8 mouse cellular contexts compared by ENCODE assay signal in genomic region chr11:72689551-72690510, GRCm38 (mm10). TPM values are rescaled to one million over a fixed set of nuclear protein-coding genes. Genes with fewer than 3 reads are reported as not detected.
DNase-seq lines count a peak whose midpoint lies in the region; ATAC-seq and TF ChIP-seq lines count a peak whose summit lies in the region.

Gene Ankfy1, plus strand, starts transcription at chr11:72690006.

- WGBS in heart, embryonic 11.5 days (ENCODE audit: insufficient replicate concordance): under 1% methylated on average over 56 of the region's 56 CpGs
- WGBS in kidney, embryonic 16.5 days: under 1% methylated on average over 56 of the region's 56 CpGs
- under 1% methylated on average over 56 of the region's 56 CpGs for WGBS in liver, adult 2 months

- H3K4me3 ChIP-seq in C2C12 (ENCODE audit: insufficient read depth, poor library complexity, severe bottlenecking): peak within 1 kb of the TSS; percentile 90
- H3K4me3 ChIP-seq in erythroblast, embryonic 14.5 days (replicated peaks): peak within 1 kb of the TSS; percentile 91
- peak within 1 kb of the TSS; percentile 77 for H3K4me3 ChIP-seq in heart, embryonic 11.5 days (ENCODE audit: low read depth, low read length)
- peak within 1 kb of the TSS; percentile 89 for H3K4me3 ChIP-seq in kidney, embryonic 16.5 days (ENCODE audit: low read length)
- H3K4me3 ChIP-seq in liver, adult 2 months (ENCODE audit: insufficient read depth, low read depth, low read length): peak within 1 kb of the TSS; percentile 87
- peak within 1 kb of the TSS; percentile 89 for H3K4me3 ChIP-seq in myocyte

- H3K27me3 ChIP-seq in C2C12 (ENCODE audit: control insufficient read depth, insufficient read depth, insufficient read length): no peaks in the 10 kb centered on the region
- H3K27me3 ChIP-seq in erythroblast, embryonic 14.5 days (ENCODE audit: control insufficient read depth): no peaks in the 10 kb centered on the region
- H3K27me3 ChIP-seq in heart, embryonic 11.5 days (ENCODE audit: control insufficient read depth, insufficient read depth, low read length): no peaks in the 10 kb centered on the region
- H3K27me3 ChIP-seq in kidney, embryonic 16.5 days (ENCODE audit: insufficient read depth, low read length): no peaks in the 10 kb centered on the region
- no peaks in the 10 kb centered on the region for H3K27me3 ChIP-seq in liver, adult 2 months (ENCODE audit: control insufficient read depth, insufficient read depth, low read length)
- no peaks in the 10 kb centered on the region for H3K27me3 ChIP-seq in myocyte (ENCODE audit: control insufficient read depth, insufficient read depth, insufficient read length)
- no peaks in the 10 kb centered on the region for H3K27me3 ChIP-seq in splenic B cell, adult 2 months (ENCODE audit: control insufficient read depth, insufficient read depth, low read length, poor library complexity, severe bottlenecking)

- peaks cover 14% of the 10 kb centered on the region for H3K36me3 ChIP-seq in C2C12 (ENCODE audit: control insufficient read depth, insufficient read depth)
- peaks cover 41% of the 10 kb centered on the region for H3K36me3 ChIP-seq in erythroblast, embryonic 14.5 days (ENCODE audit: control insufficient read depth)
- H3K36me3 ChIP-seq in heart, embryonic 11.5 days (ENCODE audit: control insufficient read depth, insufficient read depth, low read length): no peaks in the 10 kb centered on the region
- 0 out of 2 replicates have a peak, but pooled peaks cover 6% of the 10 kb centered on the region for H3K36me3 ChIP-seq in kidney, embryonic 16.5 days (ENCODE audit: insufficient read depth, low read length)
- H3K36me3 ChIP-seq in liver, adult 2 months (ENCODE audit: control insufficient read depth, insufficient read depth, low read length): no peaks in the 10 kb centered on the region
- peaks cover 10% of the 10 kb centered on the region for H3K36me3 ChIP-seq in myocyte (ENCODE audit: control insufficient read depth, insufficient read depth)
- 0 out of 2 replicates have a peak, but pooled peaks cover 1% of the 10 kb centered on the region for H3K36me3 ChIP-seq in splenic B cell, adult 2 months (ENCODE audit: control insufficient read depth, insufficient read depth, low read length, poor library complexity, severe bottlenecking)

- peaks cover 50% of the 10 kb centered on the region for H3K79me2 ChIP-seq in C2C12 (ENCODE audit: control insufficient read depth, insufficient read depth)
- H3K79me2 ChIP-seq in liver, adult 2 months (ENCODE audit: control insufficient read depth, insufficient read depth, low read length): peaks cover 34% of the 10 kb centered on the region
- peaks cover 49% of the 10 kb centered on the region for H3K79me2 ChIP-seq in myocyte (ENCODE audit: control insufficient read depth, insufficient read depth)

- DNase-seq in brain, embryonic 14.5 days (ENCODE audit: low read depth): peak; percentile 97
- peak; percentile 82 for DNase-seq in liver, adult 2 months (ENCODE audit: extremely low read depth, low read depth, low spot score)
- DNase-seq in splenic B cell, adult 2 months (ENCODE audit: low read depth, low spot score): peak; percentile 98

- H3K27ac ChIP-seq in heart, embryonic 11.5 days (ENCODE audit: low read depth, low read length): peak within 1 kb of the TSS; percentile 46
- H3K27ac ChIP-seq in kidney, embryonic 16.5 days (ENCODE audit: low read length): peak within 1 kb of the TSS; percentile 80
- peak within 1 kb of the TSS; percentile 37 for H3K27ac ChIP-seq in liver, adult 2 months (replicated peaks; ENCODE audit: insufficient read depth, low read depth, low read length)

- H3ac ChIP-seq in C2C12 (ENCODE audit: control insufficient read depth, insufficient read length, low read depth): peak within 1 kb of the TSS; percentile 88
- peak within 1 kb of the TSS; percentile 47 for H3ac ChIP-seq in myocyte (ENCODE audit: control insufficient read depth, insufficient read length)

- no peak for TF ChIP-seq CTCF in C2C12 (IDR thresholded peaks at IDR 0.05; ENCODE audit: control insufficient read depth, insufficient read depth, insufficient read length)
- no peak for TF ChIP-seq CTCF in brain, embryonic 14.5 days (IDR thresholded peaks at IDR 0.05; ENCODE audit: borderline replicate concordance, extremely low read depth, insufficient read depth, insufficient read length)
- TF ChIP-seq CTCF in liver, adult 2 months (IDR thresholded peaks at IDR 0.05; ENCODE audit: low read depth, low read length): no peak

- peaks cover 45% of the 10 kb centered on the region for H3K79me3 ChIP-seq in C2C12 (ENCODE audit: low read depth)

- peak; percentile 86; the same call in 1 of the 2 replicates for TF ChIP-seq POLR2A in brain, embryonic 14.5 days (IDR thresholded peaks at IDR 0.05; ENCODE audit: borderline replicate concordance, extremely low read depth, insufficient read depth, insufficient read length, poor library complexity, severe bottlenecking)
- peak; percentile 74; the same call in 1 of the 2 replicates for TF ChIP-seq POLR2A in liver, adult 2 months (IDR thresholded peaks at IDR 0.05; ENCODE audit: extremely low read depth, insufficient read depth, low read length)
- peak; percentile 85 for TF ChIP-seq POLR2A in myocyte (IDR thresholded peaks at IDR 0.05; ENCODE audit: insufficient read length, low read depth)

- H3K9me3 ChIP-seq in erythroblast, embryonic 14.5 days (ENCODE audit: control insufficient read depth, low read length): no peaks in the 10 kb centered on the region
- H3K9me3 ChIP-seq in heart, embryonic 11.5 days (replicated peaks; ENCODE audit: control insufficient read depth, low read length): no peaks in the 10 kb centered on the region
- H3K9me3 ChIP-seq in kidney, embryonic 16.5 days (ENCODE audit: low read length): no peaks in the 10 kb centered on the region

- peak within 1 kb of the TSS; percentile 81 for H3K9ac ChIP-seq in heart, embryonic 11.5 days (ENCODE audit: low read depth, low read length)
- peak within 1 kb of the TSS; percentile 80 for H3K9ac ChIP-seq in kidney, embryonic 16.5 days (replicated peaks; ENCODE audit: low read length)
- peak within 1 kb of the TSS; percentile 58 for H3K9ac ChIP-seq in liver, adult 2 months (ENCODE audit: low read depth, low read length)

- ATAC-seq in heart, embryonic 11.5 days (replicated peaks; ENCODE audit: insufficient number of reproducible peaks, low FRiP score, low TSS enrichment): peak; percentile 95
- ATAC-seq in kidney, embryonic 16.5 days (ENCODE audit: low FRiP score, low TSS enrichment): peak; percentile 98

- peaks cover 90% of the 10 kb centered on the region for H3K4me1 ChIP-seq in erythroblast, embryonic 14.5 days (ENCODE audit: control insufficient read depth)
- H3K4me1 ChIP-seq in heart, embryonic 11.5 days (ENCODE audit: control insufficient read depth, insufficient read depth, low read length): peaks cover 9% of the 10 kb centered on the region
- peaks cover 36% of the 10 kb centered on the region for H3K4me1 ChIP-seq in kidney, embryonic 16.5 days (ENCODE audit: insufficient read depth, low read length)
- H3K4me1 ChIP-seq in liver, adult 2 months (ENCODE audit: control insufficient read depth, insufficient read depth, low read length): peaks cover 26% of the 10 kb centered on the region

- H3K4me2 ChIP-seq in heart, embryonic 11.5 days: peak within 1 kb of the TSS; percentile 70
- H3K4me2 ChIP-seq in kidney, embryonic 16.5 days (replicated peaks; ENCODE audit: low read depth, low read length): peak within 1 kb of the TSS; percentile 68
- peak within 1 kb of the TSS; percentile 92 for H3K4me2 ChIP-seq in myocyte (ENCODE audit: low read depth)

TF ChIP-seq in C2C12, 6 proteins besides CTCF, POLR2A, EP300 and RAD21:
- no peak for TF ChIP-seq CEBPB (IDR thresholded peaks at IDR 0.05; ENCODE audit: low read depth)
- TF ChIP-seq MAX (IDR thresholded peaks at IDR 0.05): peak; percentile 30
- no peak for TF ChIP-seq FOSL1 (IDR thresholded peaks at IDR 0.05; ENCODE audit: insufficient read depth, low read length, poor library complexity, severe bottlenecking)

TF ChIP-seq in myocyte, 11 proteins besides CTCF, POLR2A, EP300 and RAD21:
- peak; percentile 93 for TF ChIP-seq POLR2AphosphoS2 (IDR thresholded peaks at IDR 0.05; ENCODE audit: insufficient read length, low read depth)
- TF ChIP-seq MYOG (IDR thresholded peaks at IDR 0.05; ENCODE audit: control insufficient read depth in 1 of 3, insufficient read depth in 1 of 3, insufficient read length in 2 of 3, low read depth in 2 of 3): no peak
- TF ChIP-seq E2F4 (IDR thresholded peaks at IDR 0.05; ENCODE audit: insufficient read depth): peak; percentile 51

RNA-seq across cellular contexts. Expression of gene Ankfy1, which starts in this region (rescaled TPM):
- 15.1 TPM for polyA plus RNA-seq in C2C12 (2012; fragmentation: generic; extraction: Trizol)
- 44.7 and 50.3 TPM in 2 replicates for polyA plus RNA-seq in brain, embryonic 14.5 days (2012; rRNA removed)
- 0.30 and 0.51 TPM in 2 replicates for polyA plus RNA-seq in erythroblast, embryonic 14.5 days (2012)
- 24.4 and 25.1 TPM in 2 replicates for polyA plus RNA-seq in heart, embryonic 11.5 days (2014; fragmentation: Nextera tagmentation; extraction: Ambion mirVana)
- polyA plus RNA-seq in kidney, embryonic 16.5 days (2015; fragmentation: Nextera tagmentation; extraction: Ambion mirVana): 24.6 and 26.7 TPM in 2 replicates
- 20.7 and 20.8 TPM in 2 replicates for total RNA-seq in liver, adult 2 months (2014; rRNA removed)
- 10.3 and 12.3 TPM in 2 replicates for polyA plus RNA-seq in liver, adult 2 months (2012; rRNA removed)
- polyA plus RNA-seq in myocyte (2012; fragmentation: generic; extraction: Trizol): 16.7 TPM

Comparison
In these comparisons a context has a peak if more than half of its experiments do, and no peak if none do; other contexts are left out.
1. Peak in every context shown above with its lines: DNase-seq, ATAC-seq, H3K4me3 ChIP-seq and H3K27ac ChIP-seq.